Mouse (Mus musculus) intestine, embryonic 15.5 days (tissue): Measurements from ENCODE around the gene Pde4d. TPM values are rescaled to one million over a fixed set of nuclear protein-coding genes. Genes with fewer than 3 reads are reported as not detected.
"Not testable (repeated sequence)": the region's sequence is repeated elsewhere in the genome, so short reads cannot be mapped to it uniquely, and the experiment has no call there.

Experiments
- ATAC-seq: fragments of 200-750 bp; cut with Nextera tagmentation; 2 replicates; pipeline ENCODE4 v1.8.0; 2017; ENCODE audit warnings: moderate TSS enrichment, moderate library complexity
- H3K27ac ChIP-seq: fragments of 300-500 bp; sonication (generic); 2 replicates; pipeline ENCODE4 v1.5.1; 2015; ENCODE audit warnings: mild to moderate bottlenecking, inconsistent platforms
- H3K27me3 ChIP-seq: fragments of 300-500 bp; sonication (generic); replicated peaks from 2 replicates; pipeline ENCODE4 v1.6.1; 2015; ENCODE audit warnings: inconsistent platforms
- H3K36me3 ChIP-seq: fragments of 300-500 bp; sonication (generic); 2 replicates; pipeline ENCODE4 v1.6.1; 2015; ENCODE audit warnings: inconsistent platforms
- H3K4me1 ChIP-seq: fragments of 300-500 bp; sonication (generic); replicated peaks from 2 replicates; pipeline ENCODE4 v1.6.1; 2015; ENCODE audit warnings: inconsistent platforms
- H3K4me2 ChIP-seq: fragments of 300-500 bp; sonication (generic); replicated peaks from 2 replicates; pipeline ENCODE4 v1.6.1; 2015; ENCODE audit warnings: mild to moderate bottlenecking, inconsistent platforms
- H3K4me3 ChIP-seq: fragments of 300-500 bp; sonication (generic); replicated peaks from 2 replicates; pipeline ENCODE4 v1.5.1; 2015; ENCODE audit warnings: inconsistent platforms
- H3K9ac ChIP-seq: fragments of 300-500 bp; sonication (generic); 2 replicates; pipeline ENCODE4 v1.6.1; 2015; ENCODE audit warnings: inconsistent platforms
- H3K9me3 ChIP-seq: fragments of 300-500 bp; sonication (generic); 2 replicates; pipeline ENCODE4 v1.6.1; 2016; ENCODE audit warnings: inconsistent platforms
- whole genome bisulfite sequencing: fragments of 180-500 bp; shearing (Covaris S2); methylation state at CpG from one replicate; pipeline ENCODE4 v1.1.7; 2015; 5-methylcytosine and 5-hydroxymethylcytosine counted together
- polyA plus RNA-seq: library from polyadenylated mRNA; unstranded; fragments of >200 nt; fragmentation: Nextera tagmentation; extraction: Ambion mirVana; gene quantifications from 2 replicates; pipeline ENCODE4 v1.2.1, GENCODE M21; 2015

Gene Pde4d
- polyA plus RNA-seq, 1 experiment from 2014 or later = 18.5 TPM

GRCm38 (mm10) chr13:109888293-109888692 lies 1438.5 kb downstream of the Pde4d start:
- Histone ChIP-seq H3K27me3 (no peaks in the 10 kb centered on the region), H3K4me3 (no peak overlapping the region), H3K9me3 (no peaks in the 10 kb centered on the region), H3K4me1 (no peaks in the 10 kb centered on the region), H3K27ac (no peak overlapping the region), H3K36me3 (no peaks in the 10 kb centered on the region), H3K9ac (no peak overlapping the region), H3K4me2 (no peak overlapping the region)
- 0 out of 2 replicates have a peak, but pooled peaks have one; percentile 12 for ATAC-seq
- 83% methylated on average over 4 of the region's 4 CpGs for WGBS

GRCm38 (mm10) chr13:109891194-109891909 lies 1441.6 kb downstream of the Pde4d start:
- Histone ChIP-seq H3K4me1 (no peaks in the 10 kb centered on the region), H3K4me3 (no peak overlapping the region), H3K4me2 (no peak overlapping the region), H3K27ac (no peak overlapping the region), H3K36me3 (no peaks in the 10 kb centered on the region), H3K9ac (no peak overlapping the region), H3K27me3 (no peaks in the 10 kb centered on the region), H3K9me3 (no peaks in the 10 kb centered on the region)
- no peak for ATAC-seq
- WGBS = 78% methylated on average over 6 of the region's 6 CpGs

GRCm38 (mm10) chr13:109891910-109892265 lies 1442.1 kb downstream of the Pde4d start:
- H3K27me3 ChIP-seq = no peaks in the 10 kb centered on the region
- no peak overlapping the region for H3K27ac ChIP-seq
- WGBS = 63% methylated on average over 4 of the region's 4 CpGs
- no peaks in the 10 kb centered on the region for H3K4me1 ChIP-seq
- ATAC-seq = no peak
- no peak overlapping the region for H3K4me3 ChIP-seq
- H3K9ac ChIP-seq = no peak overlapping the region
- no peak overlapping the region for H3K4me2 ChIP-seq
- H3K9me3 ChIP-seq = no peaks in the 10 kb centered on the region
- no peaks in the 10 kb centered on the region for H3K36me3 ChIP-seq

- Histone ChIP-seq H3K27ac (no peak overlapping the region), H3K4me1 (peaks cover 16% of the 10 kb centered on the region), H3K9me3 (no peaks in the 10 kb centered on the region), H3K27me3 (no peaks in the 10 kb centered on the region), H3K4me3 (no peak overlapping the region), H3K4me2 (no peak overlapping the region), H3K9ac (no peak overlapping the region), H3K36me3 (no peaks in the 10 kb centered on the region)
- no peak for ATAC-seq
- WGBS = 60% methylated on average over 14 of the region's 14 CpGs
Observed at GRCm38 (mm10) chr13:109899442-109900428, 1450.0 kb downstream of the Pde4d start.

- Histone ChIP-seq H3K4me2 (peak overlapping the region; percentile 96), H3K4me3 (no peak overlapping the region), H3K27ac (no peak overlapping the region), H3K36me3 (no peaks in the 10 kb centered on the region), H3K4me1 (peaks cover 16% of the 10 kb centered on the region), H3K27me3 (no peaks in the 10 kb centered on the region), H3K9ac (no peak overlapping the region), H3K9me3 (no peaks in the 10 kb centered on the region)
- 72% methylated on average over 5 of the region's 5 CpGs for whole genome bisulfite sequencing
- ATAC-seq = no peak
Observed at GRCm38 (mm10) chr13:109901811-109902210, 1452.1 kb downstream of the Pde4d start.

GRCm38 (mm10) chr13:109902460-109902854 lies 1452.7 kb downstream of the Pde4d start:
- peak; percentile 79 for ATAC-seq
- H3K9me3 ChIP-seq, H3K27me3 ChIP-seq, H3K36me3 ChIP-seq: not testable (repeated sequence)
- H3K27ac ChIP-seq = 0 out of 2 replicates have a peak overlapping the region, but pooled peaks have one; percentile 60
- H3K4me2 ChIP-seq = peak overlapping the region; percentile 96
- peak overlapping the region; percentile 75 for H3K4me3 ChIP-seq
- WGBS = under 1% methylated on average over 28 of the region's 28 CpGs
- H3K4me1 ChIP-seq = peaks cover 16% of the 10 kb centered on the region
- peak overlapping the region; percentile 68 for H3K9ac ChIP-seq

GRCm38 (mm10) chr13:109902855-109903763 lies 1453.4 kb downstream of the Pde4d start:
- Histone ChIP-seq H3K4me2 (peak overlapping the region; percentile 96), H3K4me3 (peak overlapping the region; percentile 75), H3K27ac (peak overlapping the region; percentile 60; the same call in 1 of the 2 replicates), H3K27me3 (no peaks in the 10 kb centered on the region), H3K9ac (peak overlapping the region; percentile 68), H3K4me1 (peaks cover 16% of the 10 kb centered on the region), H3K9me3 (no peaks in the 10 kb centered on the region), H3K36me3 (no peaks in the 10 kb centered on the region)
- under 1% methylated on average over 88 of the region's 91 CpGs for WGBS
- peak; percentile 84 for ATAC-seq

GRCm38 (mm10) chr13:109903764-109904510 lies 1454.2 kb downstream of the Pde4d start:
- H3K27ac ChIP-seq = no peak overlapping the region
- WGBS = 53% methylated on average over 14 of the region's 14 CpGs
- H3K4me3 ChIP-seq = peak overlapping the region; percentile 75
- peaks cover 16% of the 10 kb centered on the region for H3K4me1 ChIP-seq
- H3K9ac ChIP-seq = peak overlapping the region; percentile 68
- H3K27me3 ChIP-seq = no peaks in the 10 kb centered on the region
- ATAC-seq = no peak
- peak overlapping the region; percentile 96 for H3K4me2 ChIP-seq
- no peaks in the 10 kb centered on the region for H3K9me3 ChIP-seq
- no peaks in the 10 kb centered on the region for H3K36me3 ChIP-seq

GRCm38 (mm10) chr13:109906342-109906888 lies 1456.7 kb downstream of the Pde4d start:
- no peaks in the 10 kb centered on the region for H3K27me3 ChIP-seq
- peaks cover 12% of the 10 kb centered on the region for H3K4me1 ChIP-seq
- no peak overlapping the region for H3K4me2 ChIP-seq
- no peak for ATAC-seq
- H3K4me3 ChIP-seq = no peak overlapping the region
- H3K36me3 ChIP-seq = no peaks in the 10 kb centered on the region
- no peak overlapping the region for H3K9ac ChIP-seq
- 73% methylated on average over 4 of the region's 4 CpGs for WGBS
- H3K27ac ChIP-seq = no peak overlapping the region
- H3K9me3 ChIP-seq = no peaks in the 10 kb centered on the region

- no peaks in the 10 kb centered on the region for H3K27me3 ChIP-seq
- no peaks in the 10 kb centered on the region for H3K36me3 ChIP-seq
- no peaks in the 10 kb centered on the region for H3K9me3 ChIP-seq
- no peak overlapping the region for H3K4me2 ChIP-seq
- H3K4me3 ChIP-seq = no peak overlapping the region
- H3K9ac ChIP-seq = no peak overlapping the region
- peaks cover 9% of the 10 kb centered on the region for H3K4me1 ChIP-seq
- ATAC-seq = no peak
- H3K27ac ChIP-seq = no peak overlapping the region
- WGBS = 27% methylated on average over 9 of the region's 9 CpGs
Observed at GRCm38 (mm10) chr13:109907634-109908033, 1457.9 kb downstream of the Pde4d start.

GRCm38 (mm10) chr13:109908386-109908785 lies 1458.6 kb downstream of the Pde4d start:
- Histone ChIP-seq H3K9me3 (no peaks in the 10 kb centered on the region), H3K4me2 (no peak overlapping the region), H3K27me3 (no peaks in the 10 kb centered on the region), H3K27ac (no peak overlapping the region), H3K9ac (no peak overlapping the region), H3K4me1 (peaks cover 7% of the 10 kb centered on the region), H3K36me3 (no peaks in the 10 kb centered on the region), H3K4me3 (no peak overlapping the region)
- no peak for ATAC-seq
- WGBS = 74% methylated on average over 3 of the region's 3 CpGs
